In genomic region chr2:119971837-119972536, GRCm38 (mm10) we compare ENCODE assay signal across 8 mouse cellular contexts. TPM values are rescaled to one million over a fixed set of nuclear protein-coding genes. Genes with fewer than 3 reads are reported as not detected.
A peak's percentile ranks its signal among the peaks of the same experiment; 100 is the strongest.
DNase-seq lines count a peak whose midpoint lies in the region; ATAC-seq and TF ChIP-seq lines count a peak whose summit lies in the region.

No protein-coding gene starts in this region.

- peak overlapping the region; percentile 80 for H3K4me3 ChIP-seq in bone marrow macrophage, adult 2 months (ENCODE audit: insufficient read depth, low read length)
- H3K4me3 ChIP-seq in embryonic fibroblast, embryonic 13.5 days (ENCODE audit: insufficient read depth, low read length) = peak overlapping the region; percentile 68
- H3K4me3 ChIP-seq in kidney, embryonic 14.5 days (ENCODE audit: low read length) = peak overlapping the region; percentile 79
- peak overlapping the region; percentile 70 for H3K4me3 ChIP-seq in limb, embryonic 15.5 days

- H3K9me3 ChIP-seq in kidney, embryonic 14.5 days (ENCODE audit: control insufficient read depth, low read length) = no peaks in the 10 kb centered on the region
- no peaks in the 10 kb centered on the region for H3K9me3 ChIP-seq in limb, embryonic 15.5 days

- TF ChIP-seq CTCF in bone marrow macrophage, adult 2 months (IDR thresholded peaks at IDR 0.05; ENCODE audit: low read depth, low read length) = no peak
- TF ChIP-seq CTCF in embryonic fibroblast, embryonic 13.5 days (IDR thresholded peaks at IDR 0.05; ENCODE audit: borderline replicate concordance, insufficient read depth, low read length) = peak; percentile 30; the same call in 1 of the 2 replicates

- TF ChIP-seq POLR2A in bone marrow macrophage, adult 2 months (IDR thresholded peaks at IDR 0.05; ENCODE audit: borderline replicate concordance, low read depth, low read length) = no peak
- peak; percentile 97 for TF ChIP-seq POLR2A in embryonic fibroblast, embryonic 13.5 days (IDR thresholded peaks at IDR 0.05; ENCODE audit: low read depth, low read length)

- WGBS in kidney, embryonic 14.5 days = 3% methylated on average over 32 of the region's 32 CpGs
- WGBS in limb, embryonic 15.5 days = under 1% methylated on average over 32 of the region's 32 CpGs

- DNase-seq in A20 (ENCODE audit: low read depth, low spot score) = peak; percentile 96
- peak; percentile 95 to 97 for DNase-seq in heart, adult 9 months (ENCODE audit: low spot score in 2 of 2)
- peak; percentile 85 to 92 for DNase-seq in monocyte, adult 2 months (ENCODE audit: low read depth in 1 of 2, low spot score in 2 of 2)
- peak; percentile 94 to 95 for DNase-seq in spleen, postnatal 36 days (ENCODE audit: low spot score in 2 of 2)

- ATAC-seq in kidney, embryonic 14.5 days (ENCODE audit: low FRiP score, low TSS enrichment) = peak; percentile 98
- peak; percentile 97 for ATAC-seq in limb, embryonic 15.5 days (ENCODE audit: insufficient number of reproducible peaks, low FRiP score, low TSS enrichment, low read depth)

- peaks cover 8% of the 10 kb centered on the region for H3K4me1 ChIP-seq in bone marrow macrophage, adult 2 months (ENCODE audit: control insufficient read depth, insufficient read depth, low read length)
- H3K4me1 ChIP-seq in embryonic fibroblast, embryonic 13.5 days (ENCODE audit: control insufficient read depth, insufficient read depth, low read length) = peaks cover 6% of the 10 kb centered on the region
- peaks cover 3% of the 10 kb centered on the region; the same call in 1 of the 2 replicates for H3K4me1 ChIP-seq in kidney, embryonic 14.5 days (ENCODE audit: control insufficient read depth, insufficient read depth, low read length)
- peaks cover 23% of the 10 kb centered on the region for H3K4me1 ChIP-seq in limb, embryonic 15.5 days

- 0 out of 2 replicates have a peak, but pooled peaks cover 4% of the 10 kb centered on the region for H3K36me3 ChIP-seq in kidney, embryonic 14.5 days (ENCODE audit: control insufficient read depth, insufficient read depth, low read length)
- H3K36me3 ChIP-seq in limb, embryonic 15.5 days = no peaks in the 10 kb centered on the region

- peak overlapping the region; percentile 79 for H3K9ac ChIP-seq in kidney, embryonic 14.5 days (ENCODE audit: low read depth, low read length)
- peak overlapping the region; percentile 86 for H3K9ac ChIP-seq in limb, embryonic 15.5 days

- H3K4me2 ChIP-seq in kidney, embryonic 14.5 days (replicated peaks; ENCODE audit: low read depth, low read length) = peak overlapping the region; percentile 55
- H3K4me2 ChIP-seq in limb, embryonic 15.5 days = peak overlapping the region; percentile 66

- no peaks in the 10 kb centered on the region for H3K27me3 ChIP-seq in kidney, embryonic 14.5 days (ENCODE audit: control insufficient read depth, insufficient read depth, low read length)
- H3K27me3 ChIP-seq in limb, embryonic 15.5 days = no peaks in the 10 kb centered on the region

- 0 out of 2 replicates have a peak overlapping the region, but pooled peaks have one; percentile 11 for H3K27ac ChIP-seq in bone marrow macrophage, adult 2 months (ENCODE audit: insufficient read depth, low read depth, low read length)
- peak overlapping the region; percentile 64 for H3K27ac ChIP-seq in embryonic fibroblast, embryonic 13.5 days (ENCODE audit: insufficient read depth, low read length)
- H3K27ac ChIP-seq in kidney, embryonic 14.5 days (ENCODE audit: low read depth, low read length) = no peak overlapping the region
- H3K27ac ChIP-seq in limb, embryonic 15.5 days = peak overlapping the region; percentile 75

RNA-seq across cellular contexts. Expression of gene Mapkbp1, which starts 0.5 kb away (rescaled TPM):
- polyA plus RNA-seq in bone marrow macrophage, adult 2 months (2012; ENCODE audit: insufficient read depth, insufficient read length, missing spikeins) = 5.4 and 7.5 TPM in 2 replicates
- polyA plus RNA-seq in embryonic fibroblast, embryonic 13.5 days (2011; ENCODE audit: insufficient read length, low read depth, missing spikeins) = 14.6 and 16.2 TPM in 2 replicates
- 2.8 and 4.0 TPM in 2 replicates for polyA plus RNA-seq in kidney, embryonic 14.5 days (2014; fragmentation: Nextera tagmentation; extraction: Ambion mirVana)
- 4.0 and 4.3 TPM in 2 replicates for polyA plus RNA-seq in limb, embryonic 15.5 days (2015; fragmentation: Nextera tagmentation; extraction: Ambion mirVana)

RNA-seq across cellular contexts. Expression of gene Jmjd7, which starts 55.3 kb away (rescaled TPM):
- polyA plus RNA-seq in bone marrow macrophage, adult 2 months (2012; ENCODE audit: insufficient read depth, insufficient read length, missing spikeins) = 2.4 and 2.8 TPM in 2 replicates
- 4.4 and 6.3 TPM in 2 replicates for polyA plus RNA-seq in embryonic fibroblast, embryonic 13.5 days (2011; ENCODE audit: insufficient read length, low read depth, missing spikeins)
- 22.2 and 26.3 TPM in 2 replicates for polyA plus RNA-seq in kidney, embryonic 14.5 days (2014; fragmentation: Nextera tagmentation; extraction: Ambion mirVana)
- 17.5 and 18.4 TPM in 2 replicates for polyA plus RNA-seq in limb, embryonic 15.5 days (2015; fragmentation: Nextera tagmentation; extraction: Ambion mirVana)

RNA-seq across cellular contexts. Expression of gene Gm28042, which starts 55.3 kb away (rescaled TPM):
- polyA plus RNA-seq in bone marrow macrophage, adult 2 months (2012; ENCODE audit: insufficient read depth, insufficient read length, missing spikeins) = 0.25 TPM in 1 of 2 replicates, not detected in the other
- polyA plus RNA-seq in embryonic fibroblast, embryonic 13.5 days (2011; ENCODE audit: insufficient read length, low read depth, missing spikeins) = 0.53 and 3.4 TPM in 2 replicates
- 3.5 and 3.7 TPM in 2 replicates for polyA plus RNA-seq in kidney, embryonic 14.5 days (2014; fragmentation: Nextera tagmentation; extraction: Ambion mirVana)
- polyA plus RNA-seq in limb, embryonic 15.5 days (2015; fragmentation: Nextera tagmentation; extraction: Ambion mirVana) = 3.8 and 5.0 TPM in 2 replicates
